Mouse (Mus musculus) A20 (cell line): Measurements from ENCODE around the gene Trank1.
A peak's percentile ranks its signal among the peaks of the same experiment; 100 is the strongest.

Experiments used
- DNase-seq: peaks from one replicate; pipeline ENCODE4 v3.0.0-alpha.2; 2011; ENCODE audit warnings: low read depth, low spot score

Gene Trank1

GRCm38 (mm10) chr9:111425113-111425512 is 113.6 kb downstream of the Trank1 start:
- no peak for DNase-seq

DNA sequence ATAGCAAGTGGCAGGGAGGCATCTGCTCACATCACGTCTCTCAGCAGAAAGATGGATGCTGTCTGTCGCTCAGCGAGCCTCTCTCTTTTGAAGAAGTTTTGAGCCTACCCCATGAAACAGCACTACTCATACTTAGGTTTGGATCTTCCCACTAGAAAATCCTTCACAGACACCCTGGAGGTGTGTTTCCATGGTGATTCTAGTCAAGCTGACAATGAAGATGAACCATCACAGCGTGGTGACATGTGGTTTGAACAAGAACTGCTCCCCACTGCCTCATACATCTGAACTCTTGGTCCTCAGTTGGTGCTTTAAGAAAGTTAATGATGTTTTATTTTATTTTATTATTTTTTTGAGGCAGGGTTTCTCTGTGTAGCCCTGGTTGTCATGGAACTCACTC is 114.4 kb downstream of the Trank1 start:
- DNase-seq: no peak

DNA sequence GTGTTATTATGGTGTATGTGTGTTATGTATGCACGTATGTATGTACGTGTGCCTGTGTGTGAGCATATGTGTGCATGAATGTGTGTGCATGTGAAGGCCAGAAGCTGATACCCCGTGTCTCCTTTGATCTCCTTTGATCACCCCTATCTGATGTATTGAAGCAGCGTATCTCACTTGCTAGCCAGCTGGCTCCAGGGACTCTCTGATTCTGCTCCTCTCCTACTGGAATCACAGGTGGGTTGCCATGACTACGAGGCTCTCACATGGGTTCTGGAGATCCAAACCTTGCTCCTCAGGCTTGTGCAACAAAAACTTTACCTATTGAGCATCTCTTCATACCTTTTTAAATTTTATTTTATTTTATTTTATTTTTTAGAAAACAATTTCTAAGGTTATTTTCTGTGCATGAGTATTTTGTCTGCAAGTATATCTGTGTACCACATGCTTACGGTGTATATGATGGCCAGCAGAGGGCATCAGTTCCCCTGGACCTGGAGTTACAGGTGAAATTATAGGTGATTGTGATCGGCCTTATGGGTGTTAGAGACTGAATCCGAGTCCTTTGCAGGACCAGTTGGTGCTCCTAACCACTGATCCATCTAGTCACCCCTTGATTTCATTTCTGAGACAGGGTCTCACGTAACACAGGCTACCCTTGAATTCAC is 116.5 kb downstream of the Trank1 start:
- peak; percentile 19 for DNase-seq

- no peak for DNase-seq
These were observed 117.3 kb downstream of the Trank1 start for GRCm38 (mm10) chr9:111428698-111429362.

- DNase-seq: no peak
These were observed 117.8 kb downstream of the Trank1 start for GRCm38 (mm10) chr9:111429363-111429750.

- DNase-seq: no peak
These were observed 123.9 kb downstream of the Trank1 start for GRCm38 (mm10) chr9:111435429-111435828.

- DNase-seq: no peak
These were observed 127.6 kb downstream of the Trank1 start, which contains the start of gene Dclk3 for GRCm38 (mm10) chr9:111438904-111439835. Dclk3 (plus strand) TSS chr9:111439081.

DNA sequence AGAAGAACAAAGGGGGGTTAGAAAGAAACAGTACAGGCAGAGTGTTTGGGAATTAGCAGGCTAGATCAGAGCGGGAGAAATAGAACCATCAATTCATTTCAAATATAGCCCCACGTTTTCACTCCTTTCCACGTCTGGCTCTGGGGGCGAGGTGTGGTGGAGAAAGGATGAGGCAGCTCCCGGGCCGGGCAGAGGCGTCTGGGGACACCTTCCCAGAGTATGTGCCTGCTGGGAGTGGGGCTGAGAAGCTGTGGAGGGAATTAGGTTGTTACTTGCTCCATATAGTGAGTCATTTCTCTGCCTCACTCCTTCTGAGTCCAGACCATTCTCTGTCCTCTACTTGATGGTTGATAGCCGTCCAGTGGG is 128.3 kb downstream of the Trank1 start:
- DNase-seq: no peak

DNA sequence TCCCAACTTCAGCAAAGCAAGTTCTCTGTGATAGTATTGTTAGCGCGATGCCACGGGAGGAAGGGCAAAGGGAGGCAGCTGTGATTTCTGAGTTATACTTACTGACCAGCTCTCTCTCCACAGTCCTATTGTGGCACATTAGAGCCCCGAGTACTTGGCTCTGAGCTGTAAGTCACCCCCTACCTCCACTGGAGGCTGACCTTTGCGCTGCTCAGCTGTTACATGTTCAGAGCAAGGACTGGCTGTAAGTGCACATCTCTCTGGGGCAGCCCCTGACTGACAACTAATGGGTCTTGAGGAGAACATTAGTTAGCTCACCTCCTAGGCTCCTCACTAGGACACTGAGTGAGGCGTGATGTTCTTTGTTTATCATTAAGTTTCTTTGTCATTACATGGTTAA is 128.9 kb downstream of the Trank1 start:
- no peak for DNase-seq

DNA sequence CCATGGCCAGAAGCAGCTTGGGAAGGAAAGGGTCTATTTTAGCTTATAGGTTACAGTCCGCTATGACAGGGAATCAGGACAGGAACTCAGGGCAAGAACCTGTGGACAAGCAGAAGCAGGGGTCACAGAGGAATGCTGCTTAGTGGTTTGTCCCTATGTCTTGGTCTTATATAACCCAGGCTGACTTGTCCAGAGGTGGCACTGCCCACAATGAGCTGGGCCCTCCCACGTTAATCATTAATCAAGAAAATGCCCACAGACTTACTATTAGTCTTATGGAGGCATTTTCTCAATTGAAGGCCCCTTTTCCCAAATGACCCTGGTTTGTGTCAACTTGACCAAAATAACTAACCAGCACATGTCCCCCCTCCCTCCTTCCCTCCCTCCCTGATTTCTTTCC is 129.6 kb downstream of the Trank1 start:
- DNase-seq: no peak
